In genomic region chr1:41555607-41556006, GRCm38 (mm10) we compare ENCODE assay signal across 8 mouse cellular contexts.
DNase-seq lines count a peak whose midpoint lies in the region; ATAC-seq lines count a peak whose summit lies in the region.
"Had no signal": no experiment of that assay in that cellular context is flagged by ENCODE, and none has a peak within 500 bp of the region (broad histone marks: within the 10 kb centered on the region; RNA-seq: fewer than 3 reads in every experiment).

No protein-coding gene starts in this region.

- H3K9me3 ChIP-seq in heart, embryonic 12.5 days (replicated peaks) = no peaks in the 10 kb centered on the region
- no peaks in the 10 kb centered on the region for H3K9me3 ChIP-seq in lung, embryonic 16.5 days (ENCODE audit: control insufficient read depth, low read length)
- H3K9me3 ChIP-seq: neural tube, embryonic 13.5 days had no signal

- no peaks in the 10 kb centered on the region for H3K27me3 ChIP-seq in heart, embryonic 12.5 days (replicated peaks)
- H3K27me3 ChIP-seq in lung, embryonic 16.5 days (ENCODE audit: control insufficient read depth, insufficient read depth, low read depth, low read length) = no peaks in the 10 kb centered on the region
- H3K27me3 ChIP-seq: neural tube, embryonic 13.5 days had no signal

- peak; percentile 20 to 35 for DNase-seq in left cerebral cortex, postnatal 10 days (ENCODE audit: extremely low spot score in 1 of 2, low spot score in 2 of 2)
- no peak for DNase-seq in left cerebral cortex, adult 8-10 months (ENCODE audit: low spot score in 2 of 2)
- peak; percentile 23 for DNase-seq in brain, adult 2 months (ENCODE audit: low read depth, low spot score)
- DNase-seq in spleen, postnatal 4 days (ENCODE audit: low spot score in 2 of 2) = no peak

- no peak overlapping the region for H3K9ac ChIP-seq in heart, embryonic 12.5 days
- H3K9ac ChIP-seq in lung, embryonic 16.5 days (ENCODE audit: low read length) = no peak overlapping the region
- H3K9ac ChIP-seq: neural tube, embryonic 13.5 days had no signal

- WGBS in heart, embryonic 12.5 days = 29% methylated on average over 2 of the region's 2 CpGs
- WGBS in lung, embryonic 16.5 days = 22% methylated on average over 2 of the region's 2 CpGs

- intact Hi-C loops in left cerebral cortex, postnatal 10 days (cut with DNase I) = no loop called here

- no peaks in the 10 kb centered on the region for H3K36me3 ChIP-seq in heart, embryonic 12.5 days
- H3K36me3 ChIP-seq in lung, embryonic 16.5 days (ENCODE audit: control insufficient read depth, insufficient read depth, low read length) = no peaks in the 10 kb centered on the region
- H3K36me3 ChIP-seq: neural tube, embryonic 13.5 days had no signal

- peak; percentile 94 for ATAC-seq in heart, embryonic 12.5 days (ENCODE audit: insufficient number of reproducible peaks, low FRiP score)
- peak; percentile 94 for ATAC-seq in lung, embryonic 16.5 days (ENCODE audit: low read depth)
- no peak for ATAC-seq in inflammation-experienced regulatory T-cells, adult 6 months

- no peak overlapping the region for H3K27ac ChIP-seq in heart, embryonic 12.5 days (ENCODE audit: poor library complexity, severe bottlenecking)
- H3K27ac ChIP-seq in lung, embryonic 16.5 days (ENCODE audit: low read length) = no peak overlapping the region
- H3K27ac ChIP-seq: neural tube, embryonic 13.5 days had no signal

- no peak overlapping the region for H3K4me2 ChIP-seq in heart, embryonic 12.5 days
- no peak overlapping the region for H3K4me2 ChIP-seq in lung, embryonic 16.5 days (ENCODE audit: low read depth, low read length)
- H3K4me2 ChIP-seq: neural tube, embryonic 13.5 days had no signal

- H3K4me1 ChIP-seq in heart, embryonic 12.5 days (replicated peaks) = 0 out of 2 replicates have a peak, but pooled peaks cover 3% of the 10 kb centered on the region
- no peaks in the 10 kb centered on the region for H3K4me1 ChIP-seq in lung, embryonic 16.5 days (replicated peaks; ENCODE audit: control insufficient read depth, insufficient read depth, low read length)
- H3K4me1 ChIP-seq: neural tube, embryonic 13.5 days had no signal

- no peak overlapping the region for H3K4me3 ChIP-seq in heart, embryonic 12.5 days
- H3K4me3 ChIP-seq in lung, embryonic 16.5 days (ENCODE audit: low read length) = no peak overlapping the region
- H3K4me3 ChIP-seq: neural tube, embryonic 13.5 days had no signal

Comparison
In these comparisons a context has a peak if more than half of its experiments do, and no peak if none do; other contexts are left out.
1. DNase-seq: peak in left cerebral cortex, postnatal 10 days (2 of 2) and brain, adult 2 months (single experiment); none in left cerebral cortex, adult 8-10 months (0 of 2) and spleen, postnatal 4 days (0 of 2).